9 mouse cellular contexts compared by ENCODE assay signal in the genomic region with DNA sequence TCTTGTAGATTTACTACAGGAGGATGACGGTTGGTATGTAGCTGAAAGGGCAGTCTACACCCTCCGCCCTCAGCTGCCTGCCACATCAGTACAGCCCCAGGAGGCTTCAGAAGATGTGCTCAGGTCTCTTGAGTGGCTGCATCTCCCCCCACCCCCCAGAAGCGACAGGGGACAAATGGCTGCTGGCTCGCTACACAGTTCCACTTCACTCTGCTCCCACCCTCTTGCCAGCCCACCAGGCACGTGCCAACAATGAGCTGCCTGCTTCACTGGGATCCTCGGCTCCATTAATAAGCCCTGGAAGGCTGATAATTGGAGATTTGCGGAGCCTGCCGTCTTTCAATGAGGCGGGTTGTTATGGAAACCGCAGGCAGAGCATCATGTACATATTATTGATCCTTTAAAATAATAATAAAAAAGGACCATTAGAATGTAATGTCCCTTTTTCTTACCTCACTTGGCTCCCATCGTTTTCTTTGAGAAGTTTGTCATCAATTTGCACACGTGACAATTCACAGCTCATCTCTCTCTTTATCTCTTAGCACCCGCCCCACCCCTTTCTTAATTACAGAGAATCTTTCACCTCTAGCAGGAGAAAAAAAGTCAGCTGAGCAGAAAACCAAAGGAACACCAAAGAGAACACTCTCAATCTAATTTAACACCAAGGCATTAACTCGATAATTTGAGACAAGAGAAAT.
A peak's percentile ranks its signal among the peaks of the same experiment; 100 is the strongest.
DNase-seq lines count a peak whose midpoint lies in the region; ATAC-seq lines count a peak whose summit lies in the region.
"Had no signal": no experiment of that assay in that cellular context is flagged by ENCODE, and none has a peak within 500 bp of the region (broad histone marks: within the 10 kb centered on the region; RNA-seq: fewer than 3 reads in every experiment).

No protein-coding gene starts in this region.

- H3K9me3 ChIP-seq in heart, embryonic 10.5 days = no peaks in the 10 kb centered on the region
- H3K9me3 ChIP-seq in forebrain, embryonic 15.5 days = no peaks in the 10 kb centered on the region
- H3K9me3 ChIP-seq in midbrain, embryonic 10.5 days (replicated peaks) = no peaks in the 10 kb centered on the region
- H3K9me3 ChIP-seq in heart, embryonic 11.5 days (replicated peaks; ENCODE audit: control insufficient read depth, low read length) = no peaks in the 10 kb centered on the region

- ATAC-seq in forebrain, embryonic 15.5 days (replicated peaks) = peak; percentile 88
- ATAC-seq in heart, embryonic 11.5 days (replicated peaks; ENCODE audit: insufficient number of reproducible peaks, low FRiP score, low TSS enrichment) = no peak

- H3K4me1 ChIP-seq in heart, embryonic 10.5 days = peaks cover 3% of the 10 kb centered on the region; the same call in 1 of the 2 replicates
- H3K4me1 ChIP-seq in forebrain, embryonic 15.5 days = peaks cover 22% of the 10 kb centered on the region
- H3K4me1 ChIP-seq in midbrain, embryonic 10.5 days = peaks cover 18% of the 10 kb centered on the region
- H3K4me1 ChIP-seq in heart, embryonic 11.5 days (ENCODE audit: control insufficient read depth, insufficient read depth, low read length) = no peaks in the 10 kb centered on the region

- peak overlapping the region; percentile 45 for H3K4me2 ChIP-seq in forebrain, embryonic 15.5 days (replicated peaks)
- no peak overlapping the region for H3K4me2 ChIP-seq in heart, embryonic 11.5 days

- H3K36me3 ChIP-seq in heart, embryonic 10.5 days = no peaks in the 10 kb centered on the region
- no peaks in the 10 kb centered on the region for H3K36me3 ChIP-seq in forebrain, embryonic 15.5 days
- no peaks in the 10 kb centered on the region for H3K36me3 ChIP-seq in midbrain, embryonic 10.5 days
- no peaks in the 10 kb centered on the region for H3K36me3 ChIP-seq in heart, embryonic 11.5 days (ENCODE audit: control insufficient read depth, insufficient read depth, low read length)

- DNase-seq in heart, embryonic 10.5 days (ENCODE audit: low spot score) = no peak
- no peak for DNase-seq in heart, adult 9 months (ENCODE audit: low spot score in 2 of 2)
- peak; percentile 12 for DNase-seq in ZHBTc4 (ENCODE audit: low read depth, low spot score)
- peak; percentile 34 for DNase-seq in midbrain, embryonic 10.5 days (ENCODE audit: low spot score)
- DNase-seq in ovary, postnatal 10 days (ENCODE audit: low spot score) = no peak
- DNase-seq in gastrocnemius, postnatal 10 days = no peak

- peak overlapping the region; percentile 20 for H3K9ac ChIP-seq in forebrain, embryonic 15.5 days (replicated peaks)
- H3K9ac ChIP-seq in heart, embryonic 11.5 days (ENCODE audit: low read depth, low read length) = no peak overlapping the region

- WGBS in heart, embryonic 10.5 days = 54% methylated on average over 14 of the region's 14 CpGs
- WGBS in forebrain, embryonic 15.5 days = 8% methylated on average over 14 of the region's 14 CpGs
- 46% methylated on average over 14 of the region's 14 CpGs for WGBS in midbrain, embryonic 10.5 days
- WGBS in heart, embryonic 11.5 days (ENCODE audit: insufficient replicate concordance) = 50% methylated on average over 14 of the region's 14 CpGs

- H3K27ac ChIP-seq in heart, embryonic 10.5 days = 0 out of 2 replicates have a peak overlapping the region, but pooled peaks have one; percentile 47
- peak overlapping the region; percentile 86 for H3K27ac ChIP-seq in forebrain, embryonic 15.5 days (replicated peaks)
- H3K27ac ChIP-seq in midbrain, embryonic 10.5 days (replicated peaks) = peak overlapping the region; percentile 69
- H3K27ac ChIP-seq in heart, embryonic 11.5 days (ENCODE audit: low read depth, low read length) = no peak overlapping the region
- H3K27ac ChIP-seq: macrophage had no signal

- H3K4me3 ChIP-seq in heart, embryonic 10.5 days = no peak overlapping the region
- H3K4me3 ChIP-seq in forebrain, embryonic 15.5 days = peak overlapping the region; percentile 28
- peak overlapping the region; percentile 23; the same call in 1 of the 2 replicates for H3K4me3 ChIP-seq in midbrain, embryonic 10.5 days
- no peak overlapping the region for H3K4me3 ChIP-seq in heart, embryonic 11.5 days (ENCODE audit: low read depth, low read length)

- no peaks in the 10 kb centered on the region for H3K27me3 ChIP-seq in heart, embryonic 10.5 days (ENCODE audit: insufficient read depth, poor library complexity, severe bottlenecking)
- H3K27me3 ChIP-seq in forebrain, embryonic 15.5 days = no peaks in the 10 kb centered on the region
- peaks cover 57% of the 10 kb centered on the region for H3K27me3 ChIP-seq in midbrain, embryonic 10.5 days (ENCODE audit: low read depth, poor library complexity, severe bottlenecking)
- H3K27me3 ChIP-seq in heart, embryonic 11.5 days (ENCODE audit: control insufficient read depth, insufficient read depth, low read length) = no peaks in the 10 kb centered on the region

Comparison
In these comparisons a context has a peak if more than half of its experiments do, and no peak if none do; other contexts are left out.
1. DNase-seq: peak in ZHBTc4 (single experiment) and midbrain, embryonic 10.5 days (single experiment); none in heart, embryonic 10.5 days (single experiment), heart, adult 9 months (0 of 2), ovary, postnatal 10 days (single experiment) and gastrocnemius, postnatal 10 days (single experiment).
2. H3K4me3 ChIP-seq: peak in forebrain, embryonic 15.5 days (single experiment) and midbrain, embryonic 10.5 days (single experiment); none in heart, embryonic 10.5 days (single experiment) and heart, embryonic 11.5 days (single experiment).